Mouse (Mus musculus) testis, adult 2 months (tissue): ENCODE measurements around the gene Irf8. TPM values are rescaled to one million over a fixed set of nuclear protein-coding genes. Genes with fewer than 3 reads are reported as not detected.
A peak's percentile ranks its signal among the peaks of the same experiment; 100 is the strongest.
"Not testable (repeated sequence)": the region's sequence is repeated elsewhere in the genome, so short reads cannot be mapped to it uniquely, and the experiment has no call there.

Source experiments
- H3K27ac ChIP-seq: fragments of 200-500 bp; 2 replicates; pipeline ENCODE4 v1.5.1; 2012; ENCODE audit warnings: low read depth, low read length; ENCODE audit not compliant: control insufficient read depth, insufficient read depth
- H3K27me3 ChIP-seq: fragments of 200-500 bp; 2 replicates; pipeline ENCODE4 v1.6.1; 2012; ENCODE audit warnings: mild to moderate bottlenecking, low read length, moderate library complexity; ENCODE audit not compliant: control insufficient read depth, insufficient read depth
- H3K36me3 ChIP-seq: fragments of 200-500 bp; 2 replicates; pipeline ENCODE4 v1.6.1; 2012; ENCODE audit warnings: mild to moderate bottlenecking, low read length; ENCODE audit not compliant: control insufficient read depth, insufficient read depth
- H3K4me1 ChIP-seq: fragments of 200-500 bp; 2 replicates; pipeline ENCODE4 v1.6.1; 2012; ENCODE audit warnings: low read length; ENCODE audit not compliant: control insufficient read depth, insufficient read depth
- H3K4me3 ChIP-seq: fragments of 200-500 bp; 2 replicates; pipeline ENCODE4 v1.5.1; 2012; ENCODE audit warnings: low read depth, mild to moderate bottlenecking, low read length, moderate library complexity, mixed read lengths; ENCODE audit not compliant: control insufficient read depth
- CTCF ChIP-seq: fragments of 200-500 bp; IDR thresholded peaks from 2 replicates; pipeline ENCODE4 v1.5.1; 2012; ENCODE audit warnings: low read depth, mild to moderate bottlenecking, inconsistent platforms, low read length, moderate library complexity; ENCODE audit not compliant: control insufficient read depth, insufficient read depth, insufficient replicate concordance
- POLR2A ChIP-seq: fragments of 200-500 bp; IDR thresholded peaks from 2 replicates; pipeline ENCODE4 v1.6.1; 2012; ENCODE audit warnings: low read depth, mild to moderate bottlenecking, inconsistent platforms, low read length, moderate library complexity; ENCODE audit not compliant: control insufficient read depth
- polyA plus RNA-seq: library from polyadenylated mRNA; depleted of rRNA; stranded (reverse); fragments of >200 nt; gene quantifications from 2 replicates; pipeline ENCODE4 v1.2.3, GENCODE M21; 2012

The Irf8 gene
- polyA plus RNA-seq, 1 experiment: 2.9 TPM

- Histone ChIP-seq H3K27me3 (no peaks in the 10 kb centered on the region), H3K4me3 (peak overlapping the region; percentile 72), H3K4me1 (no peaks in the 10 kb centered on the region), H3K36me3 (no peaks in the 10 kb centered on the region), H3K27ac (no peak overlapping the region; the same call in 1 of the 2 replicates)
- TF ChIP-seq POLR2A (peak; percentile 67; the same call in 1 of the 2 replicates), CTCF (no peak)
Measured at GRCm38 (mm10) chr8:120786753-120787152, 50.6 kb downstream of the Irf8 start.

GRCm38 (mm10) chr8:120787631-120788030 is 51.5 kb downstream of the Irf8 start:
- TF ChIP-seq CTCF: no peak
- TF ChIP-seq POLR2A: no peak
- no peaks in the 10 kb centered on the region for H3K36me3 ChIP-seq
- H3K27me3 ChIP-seq: no peaks in the 10 kb centered on the region

GRCm38 (mm10) chr8:120792710-120793109 is 56.6 kb downstream of the Irf8 start:
- Histone ChIP-seq H3K27me3 (no peaks in the 10 kb centered on the region), H3K4me3 (no peak overlapping the region), H3K36me3 (no peaks in the 10 kb centered on the region), H3K27ac (no peak overlapping the region), H3K4me1 (no peaks in the 10 kb centered on the region)
- TF ChIP-seq CTCF: no peak
- TF ChIP-seq POLR2A: no peak

More at GRCm38 (mm10) chr8:120787631-120788030, 51.5 kb downstream of the Irf8 start:
- peak overlapping the region; percentile 72 for H3K4me3 ChIP-seq
- H3K4me1 ChIP-seq: no peaks in the 10 kb centered on the region
- H3K27ac ChIP-seq: no peak overlapping the region

GRCm38 (mm10) chr8:120795944-120796635 is 59.9 kb downstream of the Irf8 start:
- Histone ChIP-seq H3K4me1 (no peaks in the 10 kb centered on the region), H3K36me3 (no peaks in the 10 kb centered on the region), H3K4me3 (no peak overlapping the region), H3K27ac (no peak overlapping the region), H3K27me3 (no peaks in the 10 kb centered on the region)
- no peak for TF ChIP-seq POLR2A
- peak; percentile 94 for TF ChIP-seq CTCF

- Histone ChIP-seq H3K4me1 (no peaks in the 10 kb centered on the region), H3K36me3 (no peaks in the 10 kb centered on the region), H3K27ac (no peak overlapping the region), H3K27me3 (no peaks in the 10 kb centered on the region), H3K4me3 (no peak overlapping the region)
- TF ChIP-seq CTCF: no peak
- TF ChIP-seq POLR2A: no peak
Measured at GRCm38 (mm10) chr8:120797019-120797727, 61.0 kb downstream of the Irf8 start.

- no peak overlapping the region for H3K4me3 ChIP-seq
- no peaks in the 10 kb centered on the region for H3K36me3 ChIP-seq
- no peak overlapping the region for H3K27ac ChIP-seq
- no peak for TF ChIP-seq POLR2A
- peak; percentile 88 for TF ChIP-seq CTCF
- H3K27me3 ChIP-seq: no peaks in the 10 kb centered on the region
- H3K4me1 ChIP-seq: no peaks in the 10 kb centered on the region
Measured at GRCm38 (mm10) chr8:120800308-120800865, 64.2 kb downstream of the Irf8 start.

- H3K27ac ChIP-seq, H3K27me3 ChIP-seq: not testable (repeated sequence)
Measured at GRCm38 (mm10) chr8:120803661-120804375, 67.7 kb downstream of the Irf8 start.

More at GRCm38 (mm10) chr8:120803661-120804375, 67.7 kb downstream of the Irf8 start:
- not testable (repeated sequence) for H3K4me1 ChIP-seq, H3K36me3 ChIP-seq, H3K4me3 ChIP-seq
